Mouse (Mus musculus) ES-Bruce4 (cell line): ENCODE results near the gene Gm14419. TPM values are rescaled to one million over a fixed set of nuclear protein-coding genes. Genes with fewer than 3 reads are reported as not detected.
"Not testable (repeated sequence)": the region's sequence is repeated elsewhere in the genome, so short reads cannot be mapped to it uniquely, and the experiment has no call there.

Experiments
- H3K27ac ChIP-seq: 2 replicates; pipeline ENCODE4 v1.5.1; 2012; ENCODE audit warnings: low read length, inconsistent platforms; ENCODE audit not compliant: insufficient read depth
- H3K27me3 ChIP-seq: 2 replicates; pipeline ENCODE4 v1.6.1; 2012; ENCODE audit warnings: mild to moderate bottlenecking, low read length, inconsistent platforms; ENCODE audit not compliant: control insufficient read depth, poor library complexity, insufficient read depth, severe bottlenecking
- H3K36me3 ChIP-seq: 2 replicates; pipeline ENCODE4 v1.6.1; 2012; ENCODE audit warnings: inconsistent platforms, mild to moderate bottlenecking, low read length, moderate library complexity; ENCODE audit not compliant: control insufficient read depth, poor library complexity, insufficient read depth, severe bottlenecking
- H3K4me1 ChIP-seq: one replicate; pipeline ENCODE4 v1.8.1; 2011; ENCODE audit warnings: low read length; ENCODE audit not compliant: control insufficient read depth, insufficient read depth
- H3K4me3 ChIP-seq: 2 replicates; pipeline ENCODE4 v1.5.1; 2011; ENCODE audit warnings: low read depth, mild to moderate bottlenecking, low read length
- H3K9ac ChIP-seq: 2 replicates; pipeline ENCODE4 v1.6.1; 2012; ENCODE audit warnings: low read depth, mild to moderate bottlenecking, inconsistent platforms; ENCODE audit not compliant: poor library complexity, severe bottlenecking
- H3K9me3 ChIP-seq: replicated peaks from 2 replicates; pipeline ENCODE4 v1.6.1; 2012; ENCODE audit warnings: mild to moderate bottlenecking, low read length, inconsistent platforms; ENCODE audit not compliant: control insufficient read depth, poor library complexity, insufficient read depth, severe bottlenecking
- polyA plus RNA-seq: library from polyadenylated mRNA; stranded (reverse); fragments of >200 nt; gene quantifications from 2 replicates; pipeline ENCODE4 v1.2.4, GENCODE M21; 2011; ENCODE audit warnings: low read depth; ENCODE audit not compliant: missing spikeins, insufficient read depth, insufficient read length

The Gm14419 gene
- polyA plus RNA-seq: 16.7 and 19.4 TPM in 2 replicates

DNA sequence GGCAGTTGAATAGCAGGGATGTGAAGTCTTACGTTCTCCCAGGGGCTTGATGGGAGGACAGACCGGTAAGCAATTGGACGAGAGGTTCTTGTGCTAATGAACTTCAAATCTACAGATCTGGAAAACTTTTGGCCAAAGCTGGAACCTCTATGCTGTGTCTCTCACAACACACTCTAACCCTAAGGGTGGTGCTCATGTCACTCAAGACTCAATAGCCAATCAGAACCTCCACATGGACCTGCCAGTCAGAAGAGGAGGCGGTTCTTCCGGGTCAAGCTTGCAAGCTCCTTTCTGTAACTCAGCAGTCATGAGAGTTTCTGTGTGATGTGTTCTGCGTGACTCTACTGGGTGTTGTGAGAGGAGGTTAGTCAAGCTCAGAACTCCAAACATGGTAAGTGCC is at the start of gene Gm14419:
TSS of gene Gm14419 (plus strand) at position 301 of the 400 bp plus-strand sequence.
- H3K27me3 ChIP-seq, H3K9me3 ChIP-seq, H3K27ac ChIP-seq, H3K36me3 ChIP-seq, H3K9ac ChIP-seq, H3K4me3 ChIP-seq, H3K4me1 ChIP-seq: not testable (repeated sequence)

Other genes with a start within 250 kb of the Gm14419 start
- 15.9 and 21.7 TPM in 2 replicates for gene Gm14295, start 202.3 kb upstream of the Gm14419 start, polyA plus RNA-seq
- not detected in 2 replicates for gene Gm14408, start 169.8 kb upstream of the Gm14419 start, polyA plus RNA-seq
- 13.2 and 19.8 TPM in 2 replicates for gene Gm14296, start 73.1 kb upstream of the Gm14419 start, polyA plus RNA-seq
- gene Gm14401, start 73.4 kb downstream of the Gm14419 start, polyA plus RNA-seq: 21.7 and 24.2 TPM in 2 replicates
- 3.8 and 11.5 TPM in 2 replicates for gene Gm14410, start 205.5 kb downstream of the Gm14419 start, polyA plus RNA-seq